Mouse (Mus musculus): ENCODE results near the gene Asb8.

Gene Asb8

DNA sequence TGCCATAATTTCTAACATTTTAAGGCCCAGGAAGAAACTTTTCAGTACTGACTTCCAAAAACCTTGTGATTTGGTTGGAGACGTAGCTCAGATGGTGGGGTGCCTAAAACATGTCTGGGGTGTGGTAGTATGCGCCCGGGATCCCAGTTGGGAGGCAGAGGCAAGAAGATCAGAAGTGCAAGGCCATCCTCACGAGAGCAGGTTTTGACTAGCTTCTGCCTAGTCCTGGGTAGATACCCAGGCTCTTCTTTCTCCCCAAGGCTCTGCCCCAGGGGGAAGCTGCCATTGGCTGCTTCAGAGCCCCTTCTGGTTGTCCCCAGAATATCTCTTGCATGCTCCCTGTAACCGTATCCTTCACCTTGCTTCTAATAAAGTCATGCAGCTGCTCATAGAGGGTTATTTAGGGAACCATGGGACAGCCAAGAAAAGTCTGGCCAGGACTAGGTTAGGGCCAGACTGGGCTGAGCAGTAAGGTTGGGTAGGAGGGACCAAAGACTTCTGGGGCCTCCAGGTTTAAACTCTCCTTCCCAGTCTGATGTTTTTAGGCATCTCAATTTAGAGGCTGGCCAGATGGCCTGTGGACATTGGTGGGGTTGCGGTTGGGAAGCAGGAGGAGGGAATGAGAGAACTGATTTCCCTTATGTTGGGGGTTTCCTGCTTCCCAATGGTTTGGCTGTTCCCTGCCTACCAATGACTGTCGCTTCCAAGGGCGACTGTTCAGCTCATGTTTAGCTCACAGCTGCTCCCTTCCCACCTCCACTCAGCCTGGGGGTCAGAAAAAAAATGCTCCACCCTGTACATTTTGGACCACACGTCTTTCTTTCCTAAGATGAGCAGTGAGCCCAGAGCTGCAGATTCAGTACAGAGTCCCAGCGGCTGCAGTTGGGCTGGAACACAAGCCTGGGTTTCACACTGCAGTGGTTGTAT is 50.3 kb downstream of the Asb8 start:
- DNase-seq: no peak

DNA sequence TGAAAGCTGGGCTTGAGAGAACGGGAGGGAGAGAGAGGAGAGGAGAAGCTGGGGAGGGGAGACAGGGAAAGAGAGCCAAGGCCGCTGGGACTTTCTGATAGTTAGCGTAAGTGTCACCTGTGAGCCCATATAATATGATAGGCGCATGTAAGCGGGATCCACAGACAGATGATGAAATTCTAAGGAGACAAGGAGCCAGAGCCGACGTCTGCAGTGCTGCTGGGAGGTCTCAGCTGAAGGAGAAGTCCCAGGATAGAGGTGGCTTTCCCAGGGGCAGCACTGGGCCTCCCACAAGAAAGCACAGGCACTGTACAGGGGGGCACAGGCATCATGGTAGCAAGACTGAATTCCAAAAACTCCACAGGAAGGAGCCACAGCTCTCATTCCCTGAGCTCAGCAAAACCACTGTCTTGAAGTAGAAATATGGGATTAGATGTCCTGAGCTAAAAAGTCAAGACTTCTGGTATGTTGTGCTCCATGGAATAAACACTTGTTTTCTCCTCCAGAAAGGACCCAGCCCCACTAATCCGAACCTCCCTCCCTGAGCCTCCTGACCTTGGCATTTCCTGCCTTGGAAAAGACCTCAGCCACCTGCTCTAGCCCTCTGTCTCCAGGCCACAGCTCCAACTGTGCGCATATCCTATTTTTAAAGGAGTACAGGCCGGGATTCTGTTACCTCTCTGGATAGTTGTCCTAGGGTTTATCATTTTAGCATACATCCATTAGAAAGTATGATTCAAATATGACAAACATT is 51.1 kb downstream of the Asb8 start:
- no peak for DNase-seq

DNA sequence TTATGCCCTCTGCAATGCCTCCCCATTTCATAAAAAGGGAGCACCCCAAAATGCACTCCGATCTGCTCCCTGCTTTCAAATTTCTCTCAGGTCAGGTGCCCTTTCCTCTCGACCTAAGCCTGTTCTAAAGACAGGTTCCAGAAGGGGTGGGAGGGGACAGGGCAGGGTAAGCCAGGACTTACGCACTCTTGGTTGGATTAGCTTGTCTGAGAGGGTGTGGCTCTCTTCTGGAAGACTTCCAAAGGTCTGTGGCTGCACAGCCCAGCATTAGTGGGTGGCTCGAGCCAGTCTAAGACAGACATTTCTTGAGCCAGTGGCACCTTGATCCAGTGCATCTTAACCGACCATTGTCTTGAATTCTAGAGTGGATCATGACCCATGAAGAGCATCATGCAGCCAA is 53.6 kb downstream of the Asb8 start:
- DNase-seq: no peak

DNA sequence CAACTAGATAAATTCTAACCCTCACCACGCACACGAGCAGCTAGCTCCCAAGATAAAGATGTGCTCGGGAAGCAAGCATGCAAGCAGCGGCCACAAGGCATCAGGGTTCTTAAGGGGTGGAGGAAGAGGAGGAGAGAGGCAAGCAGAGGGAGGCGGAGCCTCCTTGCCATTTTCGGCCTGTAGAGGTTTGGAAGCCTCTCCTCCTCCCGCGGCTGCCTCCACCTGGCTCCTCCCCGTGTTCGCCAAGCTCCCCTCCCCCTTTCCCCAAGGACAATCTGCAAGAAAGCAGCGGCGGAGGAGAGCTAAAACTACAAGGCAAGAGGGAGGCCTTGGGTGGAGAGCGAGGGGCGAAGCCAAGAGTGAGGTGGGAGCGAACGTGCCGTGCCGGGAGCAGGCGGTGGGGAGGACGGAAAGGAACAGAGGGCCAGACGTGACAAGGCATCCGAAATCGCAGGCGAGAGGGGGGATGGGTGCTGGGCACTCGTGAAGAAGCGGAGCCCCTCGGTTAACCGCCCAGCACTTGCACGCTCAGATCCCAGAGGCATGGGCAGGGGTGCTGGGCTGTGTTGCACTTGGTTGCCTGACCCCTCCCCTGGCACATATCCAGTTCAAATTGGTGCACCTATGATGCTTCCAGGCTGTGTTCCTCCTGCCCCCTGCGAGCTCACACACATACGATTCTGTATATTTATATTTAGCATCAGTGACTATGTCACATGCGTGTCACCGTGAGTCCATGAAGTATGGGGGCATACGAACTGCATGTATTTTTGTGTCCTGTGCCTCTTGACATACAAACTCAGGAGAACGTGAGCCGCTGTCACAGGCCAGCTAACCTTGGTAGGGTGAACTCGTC is 56.9 kb downstream of the Asb8 start:
- DNase-seq: peak; percentile 83 to 87

DNA sequence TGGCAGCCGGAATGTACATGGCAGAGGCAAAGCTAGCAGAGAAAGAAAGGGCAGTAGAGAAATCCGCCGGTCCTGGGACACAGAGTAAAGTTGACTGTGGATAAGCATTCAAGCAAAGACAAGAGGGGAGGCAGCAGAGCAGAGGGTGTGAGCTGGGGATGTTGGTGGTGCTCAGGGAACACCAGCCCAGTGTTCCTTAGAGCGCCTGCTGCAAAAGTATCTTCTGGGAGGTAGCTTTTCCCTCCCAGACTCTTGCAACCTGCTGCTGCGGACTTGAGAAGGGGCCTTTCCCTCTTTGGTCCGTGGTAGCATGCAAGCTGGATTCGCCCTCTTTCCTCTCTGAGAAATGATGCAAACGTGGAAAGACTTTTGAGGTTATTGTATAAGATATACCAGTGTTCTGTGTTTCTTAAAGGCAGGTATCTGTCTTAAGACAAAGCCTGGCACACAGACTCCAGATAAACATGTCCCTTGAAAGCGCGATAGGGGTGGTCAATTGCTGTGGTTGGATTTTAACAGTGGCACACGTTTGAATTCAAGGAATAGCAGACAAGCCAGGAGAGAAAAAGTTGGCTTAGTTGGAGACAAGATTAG is 57.6 kb downstream of the Asb8 start:
- DNase-seq: no peak

DNA sequence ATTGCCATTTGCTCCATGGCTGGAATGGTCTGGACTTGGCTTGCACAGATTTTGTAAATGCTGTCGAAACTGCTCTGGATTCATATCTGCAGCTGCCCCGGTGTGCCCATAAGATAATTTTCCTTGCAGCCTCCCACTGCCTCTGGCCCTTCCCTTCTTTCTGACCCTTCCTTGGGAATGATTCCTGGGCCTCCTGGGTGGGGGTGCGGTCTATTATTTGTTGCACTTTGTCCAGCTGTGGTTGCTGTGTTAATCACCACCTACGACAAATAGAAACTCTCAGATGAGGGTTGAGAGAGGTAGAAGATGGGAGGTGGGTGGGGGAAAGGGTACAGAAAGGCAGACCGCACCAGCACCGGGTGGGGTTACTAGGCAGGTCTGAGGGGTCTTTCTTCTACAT is 58.2 kb downstream of the Asb8 start:
- no peak for DNase-seq

DNA sequence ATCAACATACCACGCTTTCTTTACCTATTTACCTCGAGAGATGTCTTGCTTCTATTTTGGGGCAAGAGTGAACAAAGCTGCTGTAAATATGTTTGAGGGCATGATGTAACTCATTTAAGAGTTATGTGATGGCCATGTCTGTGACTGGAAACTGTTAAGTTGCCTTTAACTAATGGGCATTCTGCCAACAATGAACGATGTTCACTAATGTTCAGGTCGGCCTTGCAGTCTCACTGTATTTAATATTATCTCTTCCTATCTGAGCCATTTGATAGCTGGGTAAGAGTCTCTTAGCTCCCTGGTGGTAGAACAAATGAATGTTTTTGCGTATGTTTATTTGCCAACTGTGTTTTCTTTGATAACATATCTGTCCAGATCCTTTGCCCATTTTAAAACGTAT is 58.9 kb downstream of the Asb8 start:
- DNase-seq: no peak

DNA sequence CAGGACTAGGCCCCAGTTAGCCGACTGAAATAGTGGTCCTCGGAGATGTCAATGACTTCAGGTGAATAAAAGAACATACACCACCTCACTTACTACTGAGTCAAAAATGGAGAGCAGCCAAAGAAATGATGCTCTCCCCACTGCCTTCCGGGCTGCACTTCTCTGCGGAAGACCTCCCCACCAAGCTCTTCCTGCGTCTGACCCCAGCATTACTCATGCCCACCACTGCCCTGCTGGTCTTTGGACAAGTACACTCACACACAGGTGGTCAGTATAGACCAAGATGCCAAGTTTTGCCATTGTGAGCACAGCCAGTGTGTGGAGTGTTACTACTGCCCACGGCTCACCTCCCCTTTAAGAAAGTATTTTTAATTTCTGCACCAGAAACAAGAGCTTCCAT is 63.0 kb downstream of the Asb8 start:
- DNase-seq: no peak

DNA sequence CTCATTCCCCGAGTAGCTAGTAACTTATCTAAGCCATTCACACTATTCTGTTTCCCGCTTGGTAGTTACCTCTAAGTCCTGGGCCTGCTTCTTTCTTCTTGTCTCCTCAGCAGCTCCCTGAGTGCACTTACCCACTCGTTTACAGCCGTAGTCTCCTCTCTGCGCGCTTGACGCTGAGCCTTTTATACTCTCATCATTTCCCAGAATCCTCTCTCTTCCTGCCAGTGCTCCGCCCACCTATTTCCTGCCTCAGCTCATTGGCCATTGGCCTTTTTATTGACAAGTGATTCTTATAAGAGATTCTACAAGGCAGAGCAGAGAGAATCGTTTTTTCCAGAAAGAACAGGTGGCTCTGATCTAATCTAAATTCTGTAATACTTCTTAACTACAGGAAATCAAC is 66.9 kb downstream of the Asb8 start:
- no peak for DNase-seq

DNA sequence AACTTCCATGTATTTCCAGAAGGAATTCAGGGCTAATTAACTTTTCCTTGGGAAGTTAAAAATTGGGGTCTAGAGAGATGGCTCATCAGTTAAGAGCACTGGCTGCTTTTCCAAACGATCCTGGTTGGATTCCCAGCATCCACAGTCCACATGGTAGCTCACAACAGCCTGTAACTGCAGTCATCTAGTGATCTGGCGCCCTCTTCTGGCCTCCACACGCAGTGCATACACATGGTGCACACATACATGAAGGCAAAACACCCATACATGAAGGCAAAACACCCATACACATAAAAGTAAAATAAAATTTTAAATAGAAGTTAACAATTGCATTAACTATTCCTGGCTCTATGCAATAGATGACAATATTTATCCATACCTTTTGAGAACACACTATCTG is 68.5 kb downstream of the Asb8 start:
- no peak for DNase-seq

DNA sequence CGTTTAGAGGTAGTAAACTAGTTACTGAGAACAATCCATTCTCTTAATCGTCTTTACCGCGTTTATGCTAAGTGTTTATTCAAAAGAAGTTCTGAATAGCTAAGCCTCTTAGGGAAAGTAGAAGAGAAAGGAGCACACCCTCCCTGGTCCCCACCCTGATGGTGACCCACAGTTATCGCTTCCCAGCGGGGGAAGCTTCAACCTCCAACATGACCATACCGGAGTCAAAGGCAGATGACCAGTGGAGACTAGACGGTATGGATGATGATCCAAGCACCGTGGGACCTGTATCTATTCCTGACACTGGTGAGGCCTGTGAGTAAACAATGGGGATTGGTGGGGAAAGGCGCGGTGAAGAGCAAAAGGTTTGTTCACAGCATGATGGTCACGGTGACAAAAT is 70.5 kb downstream of the Asb8 start:
- no peak for DNase-seq

DNA sequence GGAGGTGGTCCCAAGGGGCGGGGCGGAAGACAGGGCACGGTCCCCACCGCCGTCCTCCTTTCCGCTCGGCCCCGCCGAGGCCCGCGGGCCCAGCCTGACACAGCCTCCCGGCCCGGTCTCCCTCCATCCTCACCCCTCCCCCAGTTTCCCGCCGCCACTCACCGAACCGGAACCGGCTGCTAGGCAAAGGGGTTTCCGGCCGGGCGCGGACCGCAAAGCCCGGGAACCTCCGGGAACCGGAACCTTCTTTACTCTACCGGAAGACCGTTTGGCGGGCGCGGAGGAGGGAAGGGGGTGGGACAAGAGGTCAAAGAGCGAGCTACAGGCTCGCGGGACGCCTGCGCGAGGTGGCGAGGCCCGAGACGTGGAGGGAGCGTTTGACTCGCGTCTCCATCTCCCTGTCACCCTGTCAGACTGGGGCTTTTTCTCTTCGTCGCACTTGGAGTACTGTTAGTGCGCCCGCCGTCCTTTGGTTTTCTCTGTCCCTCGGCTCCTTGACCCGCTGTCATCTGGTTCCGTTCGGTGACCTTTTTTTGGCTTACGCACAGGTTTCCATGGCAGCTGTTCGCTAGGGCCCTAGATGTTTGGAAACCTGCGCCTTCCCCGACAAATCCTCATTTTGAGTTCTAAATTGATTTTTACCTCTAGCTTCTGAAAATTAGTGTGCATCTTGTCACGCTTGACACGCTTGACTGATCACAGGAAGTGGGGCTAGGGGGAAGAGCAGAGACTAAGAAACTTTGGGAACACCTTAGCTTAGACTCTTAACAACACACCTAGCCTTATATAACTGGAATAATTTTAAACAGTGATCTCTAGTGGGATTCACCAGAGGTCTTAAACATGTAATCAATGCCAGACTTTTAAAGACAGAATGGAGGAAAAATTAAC is 72.1 kb downstream of the Asb8 start, which contains the start of gene Senp1:
Gene Senp1, minus strand, starts transcription at position 624 of the 891 bp plus-strand sequence.
- peak; percentile 93 to 94 for DNase-seq

DNA sequence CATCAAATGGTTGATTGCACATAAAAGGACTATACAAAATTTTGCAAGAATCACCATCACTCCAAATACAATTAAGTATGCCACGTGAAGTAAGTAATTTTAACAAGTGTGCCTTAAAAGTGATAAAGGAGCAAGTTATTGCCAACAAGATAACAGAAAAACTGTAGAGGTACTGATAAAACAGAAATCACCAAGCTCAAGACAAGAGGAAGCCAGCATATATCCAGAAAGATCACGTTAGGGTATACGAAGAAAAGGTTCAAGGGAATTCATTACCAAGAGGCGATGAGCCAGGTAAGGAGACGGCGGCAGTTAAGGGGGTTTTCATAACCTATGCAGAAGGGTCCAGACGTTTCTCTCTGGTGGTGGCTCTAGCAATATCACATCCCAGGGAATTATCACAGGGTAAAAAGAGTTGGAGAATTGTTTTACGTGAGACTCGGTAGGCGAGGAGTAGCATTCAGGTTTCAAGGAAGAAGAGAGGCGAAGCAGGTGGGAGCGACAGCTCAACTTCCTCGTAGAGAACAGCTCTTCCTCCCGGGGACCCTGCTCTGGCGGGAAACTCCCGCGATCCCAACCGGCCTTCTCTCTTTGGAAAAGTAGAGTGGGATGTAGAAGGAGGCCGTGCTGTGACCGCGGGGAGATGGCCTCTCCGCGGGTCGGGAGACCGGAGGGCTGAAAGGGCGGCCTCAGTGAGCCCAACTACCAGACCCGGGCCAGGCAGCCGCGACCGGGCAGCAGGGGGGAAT is 72.9 kb downstream of the Asb8 start, which contains the start of gene Pfkm:
Gene Pfkm, plus strand, starts transcription at position 218 of the 749 bp plus-strand sequence.
- no peak for DNase-seq

DNA sequence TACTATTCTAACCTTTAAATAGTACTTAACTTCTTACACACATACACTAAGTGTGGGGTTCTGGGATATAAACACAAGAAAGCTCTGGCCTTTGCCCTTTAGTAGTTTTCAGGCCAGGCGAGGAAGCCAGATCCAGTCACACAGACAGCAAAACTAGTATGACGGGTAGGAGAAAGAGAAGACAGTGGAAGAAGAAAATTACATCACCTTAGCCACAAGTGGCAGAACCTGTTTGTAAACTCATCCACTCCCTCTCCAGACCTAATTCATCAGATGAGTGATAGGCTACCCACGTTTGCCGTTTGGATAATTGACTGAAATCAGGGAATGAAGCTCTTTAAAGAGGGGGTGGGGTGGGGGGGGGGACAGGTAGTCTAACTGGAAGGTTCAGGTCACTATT is 73.6 kb downstream of the Asb8 start:
- DNase-seq: no peak

DNA sequence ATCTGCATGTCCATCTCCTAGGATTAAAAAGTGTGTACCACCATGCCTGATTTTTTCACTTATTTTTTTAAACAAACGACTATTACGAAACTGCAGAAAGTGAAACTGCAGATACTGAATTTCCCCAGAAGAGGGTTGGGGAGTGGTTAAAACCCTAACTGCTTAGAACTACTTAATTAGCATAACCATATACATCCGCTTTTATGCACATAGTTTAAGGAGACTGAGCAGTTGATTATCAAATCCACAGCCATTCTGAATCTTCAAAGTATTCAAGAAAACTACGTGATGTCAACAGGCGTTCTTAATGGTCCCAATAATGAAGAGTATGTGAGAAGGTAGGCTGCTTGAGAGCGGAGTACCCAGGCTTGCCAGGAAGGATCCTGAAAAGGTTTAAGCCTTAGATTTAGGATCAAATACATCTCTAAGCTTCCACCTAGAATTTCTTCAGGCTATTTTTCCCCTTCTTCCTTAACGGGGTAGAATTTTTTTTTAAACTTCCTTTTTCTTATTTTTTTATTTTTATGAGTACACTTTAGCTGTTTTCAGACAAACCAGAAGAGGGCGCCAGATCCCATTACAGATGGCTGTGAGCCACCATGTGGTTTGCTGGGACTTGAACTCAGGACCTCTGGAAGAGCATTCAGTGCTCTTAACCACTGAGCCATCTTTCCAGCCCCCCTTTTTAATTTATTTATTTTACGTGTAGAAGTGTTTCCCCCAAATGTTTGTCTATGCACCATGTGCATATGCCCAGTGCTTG is 75.8 kb downstream of the Asb8 start:
- peak in 1 of 2 experiments; percentile 66 for DNase-seq

DNA sequence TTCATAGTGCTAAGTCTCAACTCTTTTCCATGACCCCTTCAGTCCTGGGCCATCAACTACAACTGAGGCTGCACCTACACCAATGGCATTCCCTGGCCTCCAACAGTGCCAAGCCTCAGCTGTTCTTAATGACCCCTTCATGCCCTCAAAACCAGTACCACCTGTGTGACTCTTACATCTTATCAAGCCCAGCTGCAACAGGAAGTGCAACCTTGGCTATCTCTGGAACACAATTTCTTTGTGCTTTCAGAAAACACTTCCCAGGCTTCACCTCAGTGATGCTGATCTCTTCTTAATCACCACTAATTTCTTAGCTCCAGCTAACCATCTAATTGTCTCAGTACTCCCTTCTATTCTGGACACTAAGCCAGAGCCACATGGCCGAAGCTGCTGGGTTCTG is 76.5 kb downstream of the Asb8 start:
- DNase-seq: no peak
